Mouse (Mus musculus) left cerebral cortex, adult 9 months (tissue): Measurements from ENCODE around the gene Mynn.
"Not testable (repeated sequence)": the region's sequence is repeated elsewhere in the genome, so short reads cannot be mapped to it uniquely, and the experiment has no call there.

Experiments
- DNase-seq, 2 experiments: peaks; one replicate each; pipeline ENCODE4 v3.0.0; 2022; ENCODE audit warnings: low spot score in 2 of 2

The Mynn gene

GRCm38 (mm10) chr3:30602065-30602739, at the start of gene Mynn:
TSS of gene Mynn (plus strand) at chr3:30602065.
- DNase-seq, result peak; percentile 92 to 97

DNA sequence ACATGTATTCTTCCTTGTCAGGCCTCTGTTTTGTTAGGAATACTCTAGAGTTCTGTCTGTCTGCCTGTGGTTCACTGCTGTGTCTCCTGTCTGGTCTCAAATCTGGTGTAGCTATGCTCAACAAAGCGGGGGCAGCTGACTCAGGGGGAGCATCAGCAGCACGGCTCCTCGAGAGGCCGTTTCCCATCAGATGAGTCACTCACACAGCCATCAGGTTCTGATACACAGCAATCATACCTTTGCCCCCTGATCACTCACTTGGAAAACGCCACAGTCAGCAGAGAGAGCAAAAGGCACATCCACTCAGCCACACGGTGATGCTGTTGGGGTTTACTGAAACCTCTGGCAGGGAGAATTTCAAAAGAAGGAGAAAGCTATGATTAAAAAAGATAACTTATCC, 48.1 kb upstream of the Mynn start:
- no peak for DNase-seq

DNA sequence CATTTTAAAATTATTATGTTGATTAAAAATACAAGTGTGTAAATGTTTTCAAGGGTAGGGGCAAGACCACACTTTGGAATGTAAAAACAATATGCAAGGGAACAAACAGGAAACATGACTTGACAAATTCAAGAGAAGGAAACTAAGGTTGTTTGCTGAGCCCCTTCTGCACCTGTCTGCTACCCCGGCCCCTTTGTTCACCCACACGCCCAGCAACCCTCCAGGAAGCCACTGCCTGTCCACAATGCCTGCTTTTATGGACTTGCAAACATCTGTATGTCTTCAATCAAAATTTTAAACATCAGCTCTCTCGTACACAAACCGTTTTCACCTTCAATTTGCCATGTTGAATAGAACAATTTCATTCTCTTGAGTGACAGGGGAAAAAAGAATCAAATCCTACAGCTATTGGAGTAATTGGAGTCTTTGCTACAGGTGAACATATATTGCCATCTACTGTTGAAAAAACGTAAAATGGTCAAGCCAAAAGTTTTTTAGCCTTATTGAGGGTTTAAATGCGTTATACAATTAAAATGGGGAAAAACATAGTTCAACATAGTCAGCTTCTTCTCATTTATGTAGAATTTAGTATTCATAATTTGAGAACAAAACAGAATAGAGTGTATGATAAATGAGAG, 41.1 kb upstream of the Mynn start:
- no peak for DNase-seq

DNA sequence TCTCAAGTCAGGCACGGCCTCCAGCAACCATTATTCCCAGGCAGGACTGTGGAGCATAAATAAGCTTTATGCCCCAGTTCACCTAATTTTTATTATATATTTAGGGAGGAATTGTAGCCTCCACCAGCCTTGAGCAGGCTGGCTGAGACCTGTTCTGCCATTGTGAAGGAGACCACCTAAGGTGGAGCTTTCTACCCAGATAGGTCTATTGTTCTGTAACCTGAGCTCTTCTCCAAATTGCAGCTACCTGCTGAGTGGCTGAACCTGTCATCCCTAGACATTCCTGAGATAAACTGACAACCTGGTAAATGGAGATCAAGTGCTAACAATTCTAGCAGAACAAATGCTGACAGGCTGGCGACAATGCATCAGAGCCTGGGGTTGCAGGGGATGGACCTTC, 35.5 kb upstream of the Mynn start:
- not testable (repeated sequence) for DNase-seq

- no peak for DNase-seq
These were observed 28.3 kb upstream of the Mynn start for GRCm38 (mm10) chr3:30573549-30573948.

DNA sequence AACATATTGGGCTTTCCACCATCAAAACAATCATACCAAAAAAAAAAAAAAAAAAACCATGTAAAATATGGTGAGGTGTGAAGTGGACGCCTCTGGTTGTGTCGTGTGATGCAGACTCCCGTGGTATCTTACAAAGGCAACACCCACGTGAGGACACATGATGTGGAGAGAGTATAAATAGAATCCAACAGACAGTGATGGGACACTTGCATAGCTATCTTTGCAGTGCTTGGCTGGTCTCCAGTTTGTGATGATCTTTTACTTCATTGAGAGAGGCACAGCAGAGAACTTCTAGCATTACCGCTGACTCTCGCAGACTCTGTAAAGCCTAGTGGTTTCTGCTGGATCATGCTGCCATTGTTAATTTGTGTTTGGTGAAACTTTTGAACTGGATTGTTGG, 13.0 kb upstream of the Mynn start:
- no peak for DNase-seq

GRCm38 (mm10) chr3:30592418-30592853, 9.4 kb upstream of the Mynn start:
- peak in 1 of 2 experiments; percentile 34 for DNase-seq

GRCm38 (mm10) chr3:30593719-30594485, 8.0 kb upstream of the Mynn start:
- DNase-seq, result no peak

DNA sequence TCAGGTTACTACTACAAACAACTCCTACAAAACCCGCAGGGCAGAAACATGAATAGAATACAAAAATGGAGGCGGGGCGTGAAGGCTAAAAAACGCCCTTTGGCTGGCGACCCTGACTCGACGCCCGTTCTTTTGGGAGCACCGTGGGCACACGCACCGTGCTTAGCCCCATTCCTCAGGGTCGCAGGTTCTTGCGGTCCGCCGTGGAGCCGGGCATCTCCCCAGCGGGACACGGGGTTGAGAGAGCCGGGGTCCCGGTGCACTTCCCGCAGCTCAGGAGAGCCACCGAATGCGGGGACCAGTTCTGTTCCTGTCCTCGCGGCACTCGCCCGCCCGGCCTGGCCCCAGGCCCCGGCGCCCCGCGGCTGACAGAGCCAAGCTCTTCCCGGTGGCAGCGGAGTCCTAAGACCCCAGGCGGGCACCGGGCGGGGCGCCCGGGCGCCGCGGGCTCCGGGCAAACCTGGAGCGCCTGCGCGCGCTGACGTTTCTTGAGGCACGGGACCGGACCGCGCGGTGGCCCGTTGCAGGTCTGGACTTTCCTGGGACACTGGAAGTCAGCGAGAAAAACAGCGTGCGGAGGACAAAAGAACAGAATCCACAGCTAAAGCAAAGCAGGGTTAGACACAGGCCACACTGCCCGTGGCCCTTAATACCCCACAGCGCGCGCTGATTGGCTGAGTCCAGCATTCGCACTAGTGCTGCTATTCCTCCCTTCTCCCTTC, 6.6 kb upstream of the Mynn start:
- DNase-seq, result peak in 1 of 2 experiments; percentile 27

- DNase-seq, result no peak
These were observed 4.6 kb upstream of the Mynn start for GRCm38 (mm10) chr3:30597271-30597670.

DNA sequence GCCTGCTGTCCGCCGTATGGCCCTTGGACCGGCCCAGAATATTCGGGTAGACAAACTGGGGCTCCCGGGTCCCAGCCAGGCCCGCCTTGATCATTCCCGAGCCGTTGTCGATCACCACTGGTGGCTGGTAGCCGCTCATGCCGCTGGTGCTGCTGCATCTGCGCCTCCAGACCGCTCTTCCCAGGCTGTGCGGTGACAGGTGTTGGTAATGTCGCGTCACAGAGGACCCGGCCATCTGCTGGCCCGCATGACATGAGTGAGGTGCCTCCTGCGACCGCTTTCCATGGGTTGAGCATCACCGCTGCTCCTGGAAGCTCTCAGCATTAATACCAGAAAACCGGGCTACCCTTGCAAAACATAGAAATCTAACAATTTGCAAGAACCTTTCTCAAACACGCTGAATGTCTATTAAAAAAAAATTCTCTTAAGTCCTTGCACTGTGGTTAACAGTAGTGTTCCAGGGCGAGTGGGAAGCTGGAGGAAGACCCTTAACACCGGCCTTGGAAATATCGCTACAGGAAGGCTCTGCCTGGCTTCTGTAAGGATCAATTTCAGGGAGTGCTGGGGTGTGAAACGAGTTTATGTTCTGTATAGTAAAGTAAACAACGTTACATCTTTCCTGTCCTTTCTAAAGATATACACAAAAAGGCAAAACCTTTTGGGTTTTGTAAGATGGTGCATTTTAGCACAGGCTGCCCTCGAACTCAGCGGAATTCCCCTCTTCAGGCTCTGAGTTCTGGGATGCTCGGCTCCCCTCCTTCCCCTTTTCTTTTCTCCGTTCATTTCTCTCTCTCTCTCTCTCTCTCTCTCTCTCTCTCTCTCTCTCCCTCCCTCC, 1.9 kb upstream of the Mynn start, which contains the start of gene Actrt3:
Gene Actrt3, minus strand, starts transcription at position 229 of the 835 bp plus-strand sequence.
- peak in 1 of 2 experiments; percentile 56 for DNase-seq

DNA sequence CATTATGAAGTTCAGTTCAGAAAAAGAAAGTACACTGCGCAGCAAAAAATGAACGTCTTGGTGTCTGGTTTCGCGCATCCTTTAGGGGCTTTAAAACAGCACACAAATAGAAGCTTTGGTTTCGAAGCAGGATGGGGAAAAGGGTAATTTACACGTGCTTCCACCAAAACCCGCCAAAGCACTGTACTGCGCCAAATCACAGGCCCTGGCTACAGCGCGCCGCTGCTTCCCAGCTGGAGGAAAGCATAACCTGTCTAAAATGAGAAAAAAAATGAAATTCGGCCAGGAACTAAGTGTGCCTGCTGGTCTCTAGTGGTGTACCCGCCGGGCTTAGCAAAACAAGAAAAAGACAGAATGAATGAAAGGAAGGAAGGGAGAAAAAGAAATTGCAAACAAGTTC, 1.1 kb upstream of the Mynn start:
- peak in 1 of 2 experiments; percentile 48 for DNase-seq

DNA sequence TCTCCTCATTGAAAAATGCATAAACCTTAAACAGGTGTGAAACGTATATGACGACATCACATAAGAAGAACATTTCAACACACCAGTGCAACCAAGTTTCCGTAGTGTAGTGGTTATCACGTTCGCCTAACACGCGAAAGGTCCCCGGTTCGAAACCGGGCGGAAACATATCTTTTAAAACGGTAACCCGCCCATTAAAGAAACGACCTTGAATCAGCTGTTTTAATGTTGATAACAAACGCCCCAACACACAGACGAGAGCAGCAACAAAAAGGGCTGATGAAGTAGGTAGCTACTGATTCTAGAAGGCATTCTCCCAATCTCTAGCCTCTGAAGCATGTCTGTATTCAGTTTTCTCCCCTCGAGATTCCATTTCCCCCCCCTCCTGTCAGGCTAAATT, 690 bp upstream of the Mynn start:
- peak in 1 of 2 experiments; percentile 94 for DNase-seq

DNA sequence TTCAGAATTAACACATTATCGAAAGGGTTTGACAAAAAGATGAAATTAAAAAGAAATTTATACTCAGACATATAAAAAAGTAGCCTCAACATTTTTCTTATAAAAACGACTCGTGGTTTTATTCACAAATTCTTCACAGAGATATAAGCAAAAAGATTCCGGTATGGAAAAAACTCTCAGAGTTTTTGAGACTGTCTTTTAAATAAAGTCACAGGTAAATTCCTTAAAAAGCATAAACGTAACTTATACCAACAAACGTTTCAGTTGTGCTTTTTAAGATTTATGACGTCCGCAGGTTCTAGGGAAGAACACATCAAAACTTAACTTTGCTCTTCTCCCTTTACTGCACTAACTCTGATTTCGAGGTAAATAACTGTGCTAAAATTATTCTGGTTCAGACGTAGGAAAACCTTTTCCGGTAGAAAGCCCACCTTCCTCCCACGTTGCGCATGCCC, 228 bp upstream of the Mynn start:
- no peak for DNase-seq

GRCm38 (mm10) chr3:30602740-30603098, 854 bp downstream of the Mynn start:
- no peak for DNase-seq

GRCm38 (mm10) chr3:30603256-30603655, 1.4 kb downstream of the Mynn start:
- no peak for DNase-seq

- DNase-seq, result no peak
These were observed 7.1 kb downstream of the Mynn start for GRCm38 (mm10) chr3:30608999-30609398.

- no peak for DNase-seq
These were observed 9.1 kb downstream of the Mynn start for GRCm38 (mm10) chr3:30610930-30611329.

- no peak for DNase-seq
These were observed 18.3 kb downstream of the Mynn start for GRCm38 (mm10) chr3:30620132-30620531.

- DNase-seq, result no peak
These were observed 31.8 kb downstream of the Mynn start for GRCm38 (mm10) chr3:30633681-30634080.

DNA sequence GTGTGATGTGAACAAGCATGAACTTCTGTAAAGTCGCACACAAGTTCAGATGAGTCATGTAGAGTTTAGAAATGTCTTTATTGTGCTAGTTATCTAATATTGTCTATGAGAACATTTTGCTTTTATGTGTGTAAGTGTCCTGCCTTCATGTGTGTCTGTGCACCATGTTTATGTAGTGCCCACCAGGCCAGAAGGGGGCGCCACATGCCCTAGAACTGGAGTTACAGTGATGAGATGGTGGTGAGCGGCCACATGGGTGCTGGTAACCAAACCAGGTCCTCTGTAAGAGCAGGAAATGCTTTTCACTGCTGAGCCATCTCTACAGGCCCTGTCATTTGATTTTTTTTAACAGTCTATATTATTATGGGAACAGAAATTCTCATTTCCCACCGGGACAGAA, 33.8 kb downstream of the Mynn start:
- no peak for DNase-seq
